8 mouse cellular contexts compared by ENCODE assay signal in the genomic region with DNA sequence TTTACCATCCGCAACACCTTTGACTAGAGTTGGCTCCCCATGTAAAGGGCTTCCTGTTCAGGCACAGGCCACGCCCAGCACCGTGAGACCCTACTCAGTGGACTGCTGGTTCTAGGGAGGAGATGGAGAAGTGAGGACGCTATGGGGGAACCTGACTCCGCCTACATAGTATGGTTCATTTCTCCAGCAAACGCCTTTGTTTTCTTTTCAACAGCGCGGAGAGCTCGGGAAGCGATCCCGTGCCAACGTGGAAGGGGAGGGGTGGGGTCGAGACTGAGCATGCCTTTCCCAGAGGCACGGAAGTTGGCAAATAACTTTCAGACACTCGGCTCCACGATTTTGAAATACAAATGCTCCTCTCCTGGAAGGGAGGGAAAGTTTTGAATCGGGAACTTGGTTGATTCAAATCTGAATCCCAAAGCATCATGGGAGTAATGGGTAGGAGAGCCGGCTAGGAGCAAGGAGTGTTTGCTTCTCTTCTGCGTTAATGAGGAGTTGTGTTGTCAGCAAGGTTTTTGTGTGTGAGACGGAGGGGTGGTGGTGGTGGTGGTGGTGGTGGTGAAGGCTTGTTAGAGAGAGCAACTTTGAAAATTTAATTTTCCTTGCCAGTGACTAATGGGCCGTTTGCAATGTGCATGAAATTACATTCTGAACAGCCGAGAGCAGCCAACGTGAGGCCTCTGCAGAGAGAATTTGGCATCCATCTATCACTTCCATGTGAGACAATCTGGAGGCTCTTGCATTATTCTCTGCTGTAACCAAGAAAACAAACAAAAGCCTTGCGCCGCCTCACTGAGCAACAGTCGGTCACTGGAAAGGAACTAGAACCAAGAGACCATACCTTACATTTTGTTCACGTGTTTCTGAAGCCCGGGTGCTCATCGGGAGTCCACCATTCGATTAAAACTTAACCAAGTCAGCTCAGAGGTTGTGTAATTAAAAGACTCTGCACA.
A peak's percentile ranks its signal among the peaks of the same experiment; 100 is the strongest.
DNase-seq lines count a peak whose midpoint lies in the region; ATAC-seq and TF ChIP-seq lines count a peak whose summit lies in the region.

No protein-coding gene starts in this region.

- no peak for TF ChIP-seq CTCF in intestine, postnatal 0 days (IDR thresholded peaks at IDR 0.05; ENCODE audit: low read depth)

- no peaks in the 10 kb centered on the region for H3K27me3 ChIP-seq in intestine, postnatal 0 days (replicated peaks; ENCODE audit: control insufficient read depth, insufficient read depth, low read length)
- no peaks in the 10 kb centered on the region for H3K27me3 ChIP-seq in neural tube, embryonic 12.5 days (replicated peaks)

- no peaks in the 10 kb centered on the region for H3K4me1 ChIP-seq in intestine, postnatal 0 days (replicated peaks; ENCODE audit: control insufficient read depth, insufficient read depth, low read length)
- H3K4me1 ChIP-seq in neural tube, embryonic 12.5 days: peaks cover 3% of the 10 kb centered on the region; the same call in 1 of the 2 replicates

- 14% methylated on average over 30 of the region's 30 CpGs for WGBS in intestine, postnatal 0 days
- WGBS in neural tube, embryonic 12.5 days: 13% methylated on average over 30 of the region's 30 CpGs

- H3K9me3 ChIP-seq in intestine, postnatal 0 days (ENCODE audit: control insufficient read depth): no peaks in the 10 kb centered on the region
- no peaks in the 10 kb centered on the region for H3K9me3 ChIP-seq in neural tube, embryonic 12.5 days

- H3K36me3 ChIP-seq in intestine, postnatal 0 days (ENCODE audit: control insufficient read depth, insufficient read depth): no peaks in the 10 kb centered on the region
- no peaks in the 10 kb centered on the region for H3K36me3 ChIP-seq in neural tube, embryonic 12.5 days

- peak overlapping the region; percentile 71 for H3K4me2 ChIP-seq in intestine, postnatal 0 days (replicated peaks; ENCODE audit: low read depth)
- peak overlapping the region; percentile 63 for H3K4me2 ChIP-seq in neural tube, embryonic 12.5 days (replicated peaks)

- H3K27ac ChIP-seq in intestine, postnatal 0 days (ENCODE audit: low read depth, low read length): no peak overlapping the region
- H3K27ac ChIP-seq in neural tube, embryonic 12.5 days: no peak overlapping the region

- H3K9ac ChIP-seq in intestine, postnatal 0 days (ENCODE audit: low read depth, low read length): peak overlapping the region; percentile 5; the same call in 1 of the 2 replicates
- H3K9ac ChIP-seq in neural tube, embryonic 12.5 days: peak overlapping the region; percentile 1; the same call in 1 of the 2 replicates

- ATAC-seq in intestine, postnatal 0 days: no peak; the same call in 1 of the 2 replicates
- ATAC-seq in neural tube, embryonic 12.5 days (ENCODE audit: low FRiP score, low read depth): peak; percentile 82

- DNase-seq in cerebellum, adult 18-20 months: peak; percentile 38 to 41
- no peak for DNase-seq in cerebellum, adult 11-12 months
- peak; percentile 43 to 46 for DNase-seq in cerebellum, postnatal 25 days
- DNase-seq in heart, adult 18-20 months: peak; percentile 81 to 82
- peak; percentile 82 to 89 for DNase-seq in lung, adult 18-20 months
- DNase-seq in thymus, postnatal 25 days: peak; percentile 81

- H3K4me3 ChIP-seq in intestine, postnatal 0 days (ENCODE audit: low read depth, low read length): peak overlapping the region; percentile 35
- peak overlapping the region; percentile 24 for H3K4me3 ChIP-seq in neural tube, embryonic 12.5 days
